Mouse (Mus musculus) hindbrain, embryonic 13.5 days (tissue): ENCODE measurements around the gene Rab12. TPM values are rescaled to one million over a fixed set of nuclear protein-coding genes. Genes with fewer than 3 reads are reported as not detected.
A peak's percentile ranks its signal among the peaks of the same experiment; 100 is the strongest.

Experiments used
- ATAC-seq: fragments of 200-750 bp; cut with Nextera tagmentation; 2 replicates; pipeline ENCODE4 v1.8.0; 2017; ENCODE audit warnings: moderate TSS enrichment; ENCODE audit not compliant: low FRiP score
- H3K27ac ChIP-seq: fragments of 300-500 bp; sonication (generic); 2 replicates; pipeline ENCODE4 v1.5.1; 2015; ENCODE audit warnings: inconsistent platforms, mild to moderate bottlenecking, moderate library complexity
- H3K27me3 ChIP-seq: fragments of 300-500 bp; sonication (generic); 2 replicates; pipeline ENCODE4 v1.6.1; 2015; ENCODE audit warnings: mild to moderate bottlenecking, inconsistent platforms
- H3K36me3 ChIP-seq: fragments of 300-500 bp; sonication (generic); 2 replicates; pipeline ENCODE4 v1.6.1; 2015; ENCODE audit warnings: mild to moderate bottlenecking, inconsistent platforms
- H3K4me1 ChIP-seq: fragments of 300-500 bp; sonication (generic); replicated peaks from 2 replicates; pipeline ENCODE4 v1.6.1; 2015; ENCODE audit warnings: inconsistent platforms
- H3K4me2 ChIP-seq: fragments of 300-500 bp; sonication (generic); 2 replicates; pipeline ENCODE4 v1.6.1; 2015; ENCODE audit warnings: inconsistent platforms, mild to moderate bottlenecking, moderate library complexity
- H3K4me3 ChIP-seq: fragments of 300-500 bp; sonication (generic); 2 replicates; pipeline ENCODE4 v1.5.1; 2015; ENCODE audit warnings: mild to moderate bottlenecking, inconsistent platforms
- H3K9ac ChIP-seq: fragments of 300-500 bp; sonication (generic); 2 replicates; pipeline ENCODE4 v1.6.1; 2015; ENCODE audit warnings: mild to moderate bottlenecking, inconsistent platforms
- H3K9me3 ChIP-seq: fragments of 300-500 bp; sonication (generic); 2 replicates; pipeline ENCODE4 v1.6.1; 2016; ENCODE audit warnings: inconsistent platforms
- WGBS: fragments of 180-500 bp; shearing (Covaris S2); methylation state at CpG from one replicate; pipeline ENCODE4 v1.1.7; 2015; 5-methylcytosine and 5-hydroxymethylcytosine counted together
- polyA plus RNA-seq: library from polyadenylated mRNA; unstranded; fragments of >200 nt; fragmentation: Nextera tagmentation; extraction: Ambion mirVana; gene quantifications from 2 replicates; pipeline ENCODE4 v1.2.1, GENCODE M21; 2015

Gene Rab12
- polyA plus RNA-seq, 1 experiment from 2014 or later: 66.5 TPM

- 0 out of 2 replicates have a peak, but pooled peaks have one; percentile 55 for ATAC-seq
- H3K36me3 ChIP-seq: peaks cover 22% of the 10 kb centered on the region
- H3K27me3 ChIP-seq: no peaks in the 10 kb centered on the region
- no peaks in the 10 kb centered on the region for H3K9me3 ChIP-seq
- 0 out of 2 replicates have a peak, but pooled peaks cover 4% of the 10 kb centered on the region for H3K4me1 ChIP-seq
- H3K27ac ChIP-seq: no peak overlapping the region
- H3K4me2 ChIP-seq: no peak overlapping the region
- WGBS: 43% methylated on average over 10 of the region's 10 CpGs
- no peak overlapping the region for H3K9ac ChIP-seq
- no peak overlapping the region for H3K4me3 ChIP-seq
These were observed 29.4 kb downstream of the Rab12 start for GRCm38 (mm10) chr17:66490022-66490601.

DNA sequence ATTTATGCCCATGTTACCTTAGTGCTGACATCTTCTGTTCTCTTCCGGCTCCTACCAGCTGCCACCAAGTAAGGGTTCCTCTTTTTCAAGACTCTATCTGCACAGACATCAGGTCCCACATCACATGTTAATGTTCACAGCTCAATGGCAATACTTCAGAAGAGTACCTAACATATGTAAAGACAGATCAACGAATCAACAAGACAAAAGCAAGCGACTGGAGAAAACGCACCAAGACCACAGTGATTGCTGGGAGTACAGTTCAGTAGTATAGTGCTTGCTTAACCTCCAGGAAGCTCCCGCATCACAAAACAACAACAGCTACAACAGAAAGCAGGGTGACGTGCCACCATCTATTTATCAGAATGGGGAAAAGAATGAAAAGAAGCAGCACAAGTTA, 33.0 kb downstream of the Rab12 start:
- Histone ChIP-seq H3K9ac (no peak overlapping the region), H3K4me3 (no peak overlapping the region), H3K4me1 (0 out of 2 replicates have a peak, but pooled peaks cover 7% of the 10 kb centered on the region), H3K27ac (no peak overlapping the region), H3K36me3 (no peaks in the 10 kb centered on the region), H3K9me3 (no peaks in the 10 kb centered on the region), H3K27me3 (no peaks in the 10 kb centered on the region), H3K4me2 (no peak overlapping the region)
- WGBS: 92% methylated on average over 6 of the region's 6 CpGs
- ATAC-seq: no peak

DNA sequence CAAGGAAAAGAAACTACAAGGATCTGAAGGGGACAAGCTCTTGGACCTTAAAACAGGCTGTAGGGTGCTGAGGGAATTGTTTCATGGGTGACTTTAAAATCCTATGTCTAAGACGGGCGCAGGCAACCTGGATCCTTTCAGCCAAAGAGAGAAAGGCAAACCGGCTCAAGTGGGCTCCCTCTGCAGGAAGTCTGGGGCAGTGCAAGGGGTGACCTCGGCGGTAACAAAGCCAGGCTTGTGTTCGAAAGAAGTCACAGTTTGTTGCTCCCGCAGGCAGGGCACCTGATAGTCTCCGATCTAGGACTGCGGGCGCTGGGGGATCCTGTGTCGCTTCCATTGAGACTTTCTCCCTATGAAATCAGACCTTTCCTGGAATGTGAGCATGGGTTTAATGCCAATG, 33.8 kb downstream of the Rab12 start:
- no peak for ATAC-seq
- Histone ChIP-seq H3K9ac (no peak overlapping the region), H3K4me1 (peaks cover 13% of the 10 kb centered on the region), H3K4me2 (no peak overlapping the region), H3K27me3 (no peaks in the 10 kb centered on the region), H3K36me3 (no peaks in the 10 kb centered on the region), H3K4me3 (no peak overlapping the region), H3K9me3 (no peaks in the 10 kb centered on the region), H3K27ac (no peak overlapping the region)
- 4% methylated on average over 11 of the region's 11 CpGs for WGBS

GRCm38 (mm10) chr17:66484965-66485364, 34.6 kb downstream of the Rab12 start:
- Histone ChIP-seq H3K27me3 (no peaks in the 10 kb centered on the region), H3K4me1 (peaks cover 21% of the 10 kb centered on the region), H3K9ac (no peak overlapping the region), H3K4me2 (no peak overlapping the region), H3K9me3 (no peaks in the 10 kb centered on the region), H3K36me3 (no peaks in the 10 kb centered on the region), H3K27ac (no peak overlapping the region), H3K4me3 (no peak overlapping the region)
- 50% methylated on average over 2 of the region's 2 CpGs for WGBS
- no peak for ATAC-seq

DNA sequence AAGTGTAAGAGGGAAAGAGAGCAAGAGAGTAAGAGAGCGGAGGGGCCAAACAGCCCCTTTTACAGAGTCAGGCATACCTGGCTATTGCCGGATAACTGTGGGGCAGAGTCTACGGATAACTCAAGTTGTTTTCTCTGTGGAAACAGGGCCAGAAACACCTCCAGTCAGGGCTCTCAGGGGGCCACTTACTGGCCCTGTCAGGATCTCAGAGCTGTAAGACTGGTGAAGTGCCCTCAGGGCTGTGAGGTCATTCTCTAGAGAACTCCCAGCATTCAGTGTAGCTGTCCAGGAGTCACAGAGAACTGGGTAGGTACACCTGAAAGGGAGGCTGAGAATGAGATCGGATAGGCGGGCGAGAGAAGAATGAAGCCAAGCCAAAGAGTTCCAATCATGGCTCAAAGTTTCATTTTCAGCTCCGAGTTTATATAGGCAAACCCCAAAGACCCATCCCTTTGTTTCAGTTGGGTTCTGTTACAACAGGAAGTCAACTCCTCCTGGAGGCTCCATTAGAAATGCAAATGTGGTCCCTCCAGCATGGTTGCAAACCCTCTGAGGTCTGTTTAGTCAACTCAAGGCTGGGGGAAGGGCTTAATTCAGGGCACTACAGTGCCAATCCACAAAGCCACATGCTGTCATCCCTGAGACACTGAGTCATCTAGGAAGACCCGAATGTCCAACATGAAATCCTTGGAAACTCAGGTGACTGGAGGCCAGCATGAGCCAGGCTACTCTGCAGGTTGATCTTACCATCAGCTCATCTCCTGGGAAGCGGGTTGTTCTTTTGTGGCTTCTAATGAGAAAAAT, 35.7 kb downstream of the Rab12 start:
- Histone ChIP-seq H3K9me3 (no peaks in the 10 kb centered on the region), H3K27ac (no peak overlapping the region), H3K4me3 (no peak overlapping the region), H3K27me3 (no peaks in the 10 kb centered on the region), H3K4me2 (no peak overlapping the region), H3K4me1 (peaks cover 32% of the 10 kb centered on the region), H3K9ac (no peak overlapping the region), H3K36me3 (no peaks in the 10 kb centered on the region)
- ATAC-seq: no peak
- WGBS: 67% methylated on average over 9 of the region's 9 CpGs

DNA sequence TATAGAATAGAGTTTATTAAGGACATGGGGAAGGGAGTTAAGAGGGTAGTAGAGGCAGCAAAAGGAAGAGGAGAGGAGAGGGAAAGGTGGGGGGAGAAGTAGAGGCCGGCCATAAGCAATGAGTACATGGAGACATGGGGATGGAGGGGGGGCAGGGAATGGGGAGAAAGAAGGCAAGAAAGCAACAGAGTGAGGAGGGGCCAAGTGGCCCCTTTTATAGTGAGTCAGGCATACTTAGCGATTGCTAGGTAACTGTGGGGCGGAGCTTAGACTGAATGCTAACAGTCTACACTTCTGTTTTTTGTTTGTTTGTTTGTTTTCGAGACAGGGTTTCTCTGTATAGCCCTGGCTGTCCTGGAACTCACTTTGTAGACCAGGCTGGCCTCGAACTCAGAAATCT, 38.2 kb downstream of the Rab12 start:
- no peak for ATAC-seq
- H3K9ac ChIP-seq: no peak overlapping the region
- no peaks in the 10 kb centered on the region for H3K27me3 ChIP-seq
- WGBS: 66% methylated on average over 5 of the region's 5 CpGs
- H3K27ac ChIP-seq: peak overlapping the region; percentile 86; the same call in 1 of the 2 replicates
- H3K4me3 ChIP-seq: no peak overlapping the region
- H3K36me3 ChIP-seq: no peaks in the 10 kb centered on the region
- H3K4me2 ChIP-seq: no peak overlapping the region; the same call in 1 of the 2 replicates
- H3K9me3 ChIP-seq: no peaks in the 10 kb centered on the region
- H3K4me1 ChIP-seq: peaks cover 34% of the 10 kb centered on the region

DNA sequence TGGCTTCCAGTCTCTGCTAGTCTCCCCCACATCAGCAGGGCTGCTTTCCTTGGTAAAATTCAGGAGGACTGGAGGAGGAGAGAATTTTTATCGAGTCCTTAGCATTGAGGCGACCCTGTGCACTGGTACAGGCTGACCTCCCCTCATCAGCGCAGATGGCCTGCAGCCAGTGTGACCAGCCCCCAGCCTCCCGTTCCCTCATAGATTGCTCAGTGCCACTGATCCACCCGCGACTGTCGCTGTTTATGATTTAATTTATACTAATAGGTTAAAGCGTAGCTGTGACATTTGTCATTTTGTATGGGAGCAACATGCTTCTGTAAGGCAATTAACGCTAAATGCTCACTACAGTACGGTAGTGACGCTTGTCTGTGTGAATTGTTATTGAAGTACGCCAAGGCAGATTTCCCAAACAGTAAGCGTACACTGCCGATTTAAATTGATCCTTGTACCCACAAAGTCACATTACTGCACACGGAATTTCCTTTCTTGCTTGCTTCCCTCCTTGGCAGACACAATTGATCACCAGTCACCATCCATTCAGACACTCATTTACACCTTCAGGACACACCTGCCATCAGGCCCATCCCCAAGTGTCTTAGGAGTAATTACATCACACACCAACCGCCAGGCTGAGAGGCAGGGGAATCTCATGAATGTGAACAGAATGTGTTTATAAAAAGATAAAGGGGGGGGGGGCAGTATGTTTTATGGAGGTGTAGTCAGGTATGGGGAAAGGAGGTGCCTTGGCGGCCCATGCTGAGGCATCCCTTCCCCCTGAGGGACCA, 38.8 kb downstream of the Rab12 start:
- peak overlapping the region; percentile 60; the same call in 1 of the 2 replicates for H3K9ac ChIP-seq
- peaks cover 34% of the 10 kb centered on the region for H3K4me1 ChIP-seq
- WGBS: 18% methylated on average over 17 of the region's 17 CpGs
- peak; percentile 34 for ATAC-seq
- H3K4me3 ChIP-seq: no peak overlapping the region
- H3K9me3 ChIP-seq: no peaks in the 10 kb centered on the region
- H3K4me2 ChIP-seq: peak overlapping the region; percentile 48
- H3K36me3 ChIP-seq: no peaks in the 10 kb centered on the region
- peak overlapping the region; percentile 86 for H3K27ac ChIP-seq
- H3K27me3 ChIP-seq: no peaks in the 10 kb centered on the region

DNA sequence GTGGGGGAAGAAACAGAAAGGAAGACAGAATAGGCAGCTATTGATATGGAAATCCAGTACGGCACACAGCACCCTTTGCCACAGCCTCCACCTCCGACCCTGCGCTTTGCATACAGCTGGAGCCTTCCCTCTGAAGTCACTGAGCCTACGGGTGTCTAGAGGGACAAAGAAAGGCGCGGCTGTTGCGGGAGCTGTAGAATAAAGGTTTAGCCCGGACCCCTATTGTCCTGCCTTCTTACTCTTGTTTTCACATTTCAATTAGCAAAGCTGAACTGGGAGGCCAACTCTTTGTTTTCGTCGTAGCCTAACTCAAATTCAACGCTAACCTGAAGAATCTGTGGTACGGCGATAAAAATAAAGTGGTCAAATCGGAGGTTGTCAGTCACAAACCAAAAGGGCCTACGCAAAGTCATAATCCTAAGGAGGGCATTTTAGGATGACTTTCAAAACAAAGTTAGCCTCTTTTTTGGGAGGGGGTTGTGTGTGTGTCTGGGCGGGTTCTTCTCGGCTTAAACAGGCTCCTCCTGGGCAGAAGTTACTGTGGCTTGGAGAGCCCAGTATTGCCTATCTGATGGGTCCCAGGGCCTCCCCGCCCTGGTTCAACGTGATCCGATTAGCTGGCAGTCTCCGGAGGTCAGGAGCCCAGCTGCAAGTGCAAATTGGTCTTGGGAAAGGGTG, 39.6 kb downstream of the Rab12 start:
- H3K4me2 ChIP-seq: peak overlapping the region; percentile 48
- ATAC-seq: peak; percentile 82
- peak overlapping the region; percentile 60 for H3K9ac ChIP-seq

GRCm38 (mm10) chr17:66479311-66479710, 40.2 kb downstream of the Rab12 start:
- 4% methylated on average over 13 of the region's 13 CpGs for WGBS
- Histone ChIP-seq H3K27me3 (no peaks in the 10 kb centered on the region), H3K36me3 (no peaks in the 10 kb centered on the region), H3K9me3 (peaks cover 2% of the 10 kb centered on the region; the same call in 1 of the 2 replicates), H3K4me2 (peak overlapping the region; percentile 48), H3K9ac (peak overlapping the region; percentile 60), H3K4me3 (peak overlapping the region; percentile 23), H3K4me1 (peaks cover 30% of the 10 kb centered on the region), H3K27ac (peak overlapping the region; percentile 86)
- ATAC-seq: peak; percentile 93

More for the DNA sequence above, 39.6 kb downstream of the Rab12 start:
- Histone ChIP-seq H3K27ac (peak overlapping the region; percentile 86), H3K4me3 (peak overlapping the region; percentile 23; the same call in 1 of the 2 replicates), H3K36me3 (no peaks in the 10 kb centered on the region), H3K27me3 (no peaks in the 10 kb centered on the region), H3K9me3 (no peaks in the 10 kb centered on the region), H3K4me1 (peaks cover 30% of the 10 kb centered on the region)
- WGBS: 2% methylated on average over 21 of the region's 21 CpGs

- Histone ChIP-seq H3K36me3 (no peaks in the 10 kb centered on the region), H3K4me1 (0 out of 2 replicates have a peak, but pooled peaks cover 8% of the 10 kb centered on the region), H3K27ac (no peak overlapping the region), H3K27me3 (no peaks in the 10 kb centered on the region), H3K4me2 (no peak overlapping the region), H3K9me3 (peaks cover 4% of the 10 kb centered on the region; the same call in 1 of the 2 replicates), H3K4me3 (no peak overlapping the region), H3K9ac (no peak overlapping the region)
- 95% methylated on average over 1 of the region's 1 CpGs for WGBS
- ATAC-seq: no peak
These were observed 46.3 kb downstream of the Rab12 start for GRCm38 (mm10) chr17:66473205-66473604.

DNA sequence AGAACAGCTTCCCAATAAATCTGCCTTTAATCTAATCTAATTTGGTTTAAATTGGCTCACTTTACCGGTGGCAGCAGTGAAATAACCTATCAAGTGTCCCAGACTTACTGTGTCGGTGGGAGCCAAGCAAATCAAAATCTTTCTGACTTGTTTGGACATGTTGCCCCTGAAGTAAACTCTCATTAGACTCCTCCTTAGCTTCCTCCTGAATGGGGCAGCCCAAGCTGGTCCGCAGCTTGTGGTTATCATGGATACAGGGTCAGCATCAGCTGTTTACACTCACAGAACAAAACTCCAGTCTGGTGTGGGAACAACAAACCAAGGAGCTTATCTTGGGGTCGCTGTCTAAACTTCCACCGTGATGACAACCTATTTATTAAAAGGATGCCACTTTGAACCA, 47.8 kb downstream of the Rab12 start:
- H3K9ac ChIP-seq: no peak overlapping the region
- 0 out of 2 replicates have a peak, but pooled peaks cover 8% of the 10 kb centered on the region for H3K4me1 ChIP-seq
- H3K27ac ChIP-seq: no peak overlapping the region
- ATAC-seq: no peak
- no peaks in the 10 kb centered on the region for H3K36me3 ChIP-seq
- no peak overlapping the region for H3K4me3 ChIP-seq
- H3K4me2 ChIP-seq: no peak overlapping the region
- H3K9me3 ChIP-seq: peaks cover 4% of the 10 kb centered on the region; the same call in 1 of the 2 replicates
- H3K27me3 ChIP-seq: no peaks in the 10 kb centered on the region
- WGBS: 82% methylated on average over 5 of the region's 5 CpGs
